Mouse (Mus musculus) intestine, embryonic 15.5 days (tissue): ENCODE data around the gene Ntrk1. TPM values are rescaled to one million over a fixed set of nuclear protein-coding genes. Genes with fewer than 3 reads are reported as not detected.
"Not testable (repeated sequence)": the region's sequence is repeated elsewhere in the genome, so short reads cannot be mapped to it uniquely, and the experiment has no call there.

ENCODE experiments used
- ATAC-seq: fragments of 200-750 bp; cut with Nextera tagmentation; 2 replicates; pipeline ENCODE4 v1.8.0; 2017; ENCODE audit warnings: moderate TSS enrichment, moderate library complexity
- H3K27ac ChIP-seq: fragments of 300-500 bp; sonication (generic); 2 replicates; pipeline ENCODE4 v1.5.1; 2015; ENCODE audit warnings: mild to moderate bottlenecking, inconsistent platforms
- H3K27me3 ChIP-seq: fragments of 300-500 bp; sonication (generic); replicated peaks from 2 replicates; pipeline ENCODE4 v1.6.1; 2015; ENCODE audit warnings: inconsistent platforms
- H3K36me3 ChIP-seq: fragments of 300-500 bp; sonication (generic); 2 replicates; pipeline ENCODE4 v1.6.1; 2015; ENCODE audit warnings: inconsistent platforms
- H3K4me1 ChIP-seq: fragments of 300-500 bp; sonication (generic); replicated peaks from 2 replicates; pipeline ENCODE4 v1.6.1; 2015; ENCODE audit warnings: inconsistent platforms
- H3K4me2 ChIP-seq: fragments of 300-500 bp; sonication (generic); replicated peaks from 2 replicates; pipeline ENCODE4 v1.6.1; 2015; ENCODE audit warnings: mild to moderate bottlenecking, inconsistent platforms
- H3K4me3 ChIP-seq: fragments of 300-500 bp; sonication (generic); replicated peaks from 2 replicates; pipeline ENCODE4 v1.5.1; 2015; ENCODE audit warnings: inconsistent platforms
- H3K9ac ChIP-seq: fragments of 300-500 bp; sonication (generic); 2 replicates; pipeline ENCODE4 v1.6.1; 2015; ENCODE audit warnings: inconsistent platforms
- H3K9me3 ChIP-seq: fragments of 300-500 bp; sonication (generic); 2 replicates; pipeline ENCODE4 v1.6.1; 2016; ENCODE audit warnings: inconsistent platforms
- WGBS: fragments of 180-500 bp; shearing (Covaris S2); methylation state at CpG from one replicate; pipeline ENCODE4 v1.1.7; 2015; 5-methylcytosine and 5-hydroxymethylcytosine counted together
- polyA plus RNA-seq: library from polyadenylated mRNA; unstranded; fragments of >200 nt; fragmentation: Nextera tagmentation; extraction: Ambion mirVana; gene quantifications from 2 replicates; pipeline ENCODE4 v1.2.1, GENCODE M21; 2015

Gene Ntrk1
- polyA plus RNA-seq = 2.5 and 3.2 TPM in 2 replicates

DNA sequence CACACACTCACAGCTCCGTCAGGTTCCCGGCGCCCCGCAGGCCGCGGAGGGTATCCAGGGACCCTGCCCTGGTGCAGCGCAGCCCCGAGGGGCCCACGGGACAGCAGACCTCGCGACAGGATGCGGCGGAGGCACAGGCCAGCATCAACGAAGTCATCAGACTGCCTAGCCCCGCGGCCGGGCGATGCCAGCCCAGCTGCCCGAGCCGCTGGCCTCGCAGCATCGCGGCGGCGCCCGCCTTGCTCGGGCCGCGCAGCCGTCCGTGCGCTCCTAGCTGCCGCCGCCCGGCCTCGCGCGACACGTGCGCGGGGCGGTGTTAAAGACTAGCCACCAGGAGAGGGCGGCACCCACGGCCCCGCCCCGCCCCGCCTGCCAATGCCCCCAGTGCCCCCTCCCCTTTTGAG is at the start of gene Ntrk1:
Gene Ntrk1 (minus strand): TSS at position 241 of the 404 bp plus-strand sequence.
- Histone ChIP-seq H3K9ac (peak within 1 kb of the TSS; percentile 34; the same call in 1 of the 2 replicates), H3K27me3 (peaks cover 93% of the 10 kb centered on the region), H3K4me3 (peak within 1 kb of the TSS; percentile 32), H3K4me2 (peak within 1 kb of the TSS; percentile 58), H3K36me3 (no peaks in the 10 kb centered on the region), H3K4me1 (peaks cover 27% of the 10 kb centered on the region), H3K9me3 (no peaks in the 10 kb centered on the region), H3K27ac (no peak within 1 kb of the TSS)
- ATAC-seq = peak; percentile 69
- WGBS = 1% methylated on average over 35 of the region's 47 CpGs

DNA sequence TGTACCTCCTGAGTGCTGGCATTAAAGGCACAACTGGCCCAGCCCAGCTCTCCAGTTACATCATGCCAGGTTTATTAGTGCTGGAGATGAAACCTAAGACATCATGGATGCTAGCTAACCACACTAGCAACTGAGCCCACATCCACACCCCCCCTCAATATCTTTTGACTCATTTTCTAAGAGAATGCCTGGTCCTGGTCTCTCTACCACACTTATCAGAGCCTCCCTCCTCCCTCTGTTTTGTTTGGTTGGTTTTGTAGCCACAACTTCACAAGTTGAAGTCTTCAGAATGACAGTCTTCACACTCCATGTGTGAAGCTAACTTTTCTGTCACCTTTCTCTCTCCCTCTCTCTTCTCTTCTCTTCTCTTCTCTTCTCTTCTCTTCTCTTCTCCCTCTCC is 45.9 kb upstream of the Ntrk1 start:
- Histone ChIP-seq H3K9me3 (no peaks in the 10 kb centered on the region), H3K4me1 (no peaks in the 10 kb centered on the region), H3K4me3 (no peak overlapping the region), H3K36me3 (no peaks in the 10 kb centered on the region), H3K27me3 (no peaks in the 10 kb centered on the region), H3K9ac (no peak overlapping the region), H3K4me2 (no peak overlapping the region), H3K27ac (no peak overlapping the region)
- ATAC-seq = no peak

DNA sequence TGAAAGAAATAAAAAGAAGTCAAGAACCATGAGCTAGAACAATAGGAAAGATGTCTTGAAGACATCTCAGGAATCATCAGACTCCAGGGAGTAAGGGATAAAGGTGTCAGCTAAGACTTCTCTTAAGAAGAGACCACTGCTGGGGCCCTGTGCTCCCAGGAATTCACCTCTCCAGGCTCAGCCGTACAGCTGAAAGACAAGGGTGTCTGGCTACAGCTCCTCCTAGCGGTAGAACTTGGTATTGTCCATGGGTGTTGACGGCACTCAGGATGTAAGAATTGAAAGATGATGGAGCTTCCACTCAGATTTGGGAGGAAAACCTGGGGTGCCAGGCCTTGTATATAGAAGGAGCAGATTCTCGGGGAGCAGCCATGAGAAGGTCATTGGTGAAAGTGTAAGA is 43.7 kb upstream of the Ntrk1 start:
- Histone ChIP-seq H3K4me1 (no peaks in the 10 kb centered on the region), H3K36me3 (no peaks in the 10 kb centered on the region), H3K27me3 (no peaks in the 10 kb centered on the region), H3K4me3 (no peak overlapping the region), H3K9ac (no peak overlapping the region), H3K27ac (no peak overlapping the region), H3K9me3 (no peaks in the 10 kb centered on the region), H3K4me2 (no peak overlapping the region)
- no peak for ATAC-seq
- WGBS = 1% methylated on average over 4 of the region's 4 CpGs

DNA sequence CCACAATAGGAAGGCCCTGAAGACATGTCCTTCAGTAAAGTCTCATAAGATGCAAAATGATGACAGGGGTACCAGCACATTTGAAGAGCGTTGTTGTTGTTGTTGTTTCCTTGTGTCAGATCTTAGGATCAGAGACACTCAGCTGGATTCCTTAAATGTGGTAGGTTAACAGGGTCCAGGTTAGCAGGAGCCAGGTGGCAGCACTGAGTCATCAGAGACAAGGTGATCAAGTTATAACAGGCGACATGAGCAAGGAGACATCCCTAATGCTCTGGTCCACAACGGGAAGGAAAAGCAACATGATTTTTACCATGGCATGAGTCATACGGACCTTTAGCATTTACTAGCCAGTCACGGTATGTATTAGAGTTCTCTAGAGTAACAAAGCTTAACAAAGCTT is 38.5 kb upstream of the Ntrk1 start:
- no peaks in the 10 kb centered on the region for H3K27me3 ChIP-seq
- H3K4me3 ChIP-seq = no peak overlapping the region
- H3K9ac ChIP-seq = no peak overlapping the region
- ATAC-seq = no peak
- 64% methylated on average over 5 of the region's 5 CpGs for WGBS
- no peaks in the 10 kb centered on the region for H3K4me1 ChIP-seq
- no peak overlapping the region for H3K27ac ChIP-seq
- no peak overlapping the region for H3K4me2 ChIP-seq
- no peaks in the 10 kb centered on the region for H3K9me3 ChIP-seq
- no peaks in the 10 kb centered on the region for H3K36me3 ChIP-seq

DNA sequence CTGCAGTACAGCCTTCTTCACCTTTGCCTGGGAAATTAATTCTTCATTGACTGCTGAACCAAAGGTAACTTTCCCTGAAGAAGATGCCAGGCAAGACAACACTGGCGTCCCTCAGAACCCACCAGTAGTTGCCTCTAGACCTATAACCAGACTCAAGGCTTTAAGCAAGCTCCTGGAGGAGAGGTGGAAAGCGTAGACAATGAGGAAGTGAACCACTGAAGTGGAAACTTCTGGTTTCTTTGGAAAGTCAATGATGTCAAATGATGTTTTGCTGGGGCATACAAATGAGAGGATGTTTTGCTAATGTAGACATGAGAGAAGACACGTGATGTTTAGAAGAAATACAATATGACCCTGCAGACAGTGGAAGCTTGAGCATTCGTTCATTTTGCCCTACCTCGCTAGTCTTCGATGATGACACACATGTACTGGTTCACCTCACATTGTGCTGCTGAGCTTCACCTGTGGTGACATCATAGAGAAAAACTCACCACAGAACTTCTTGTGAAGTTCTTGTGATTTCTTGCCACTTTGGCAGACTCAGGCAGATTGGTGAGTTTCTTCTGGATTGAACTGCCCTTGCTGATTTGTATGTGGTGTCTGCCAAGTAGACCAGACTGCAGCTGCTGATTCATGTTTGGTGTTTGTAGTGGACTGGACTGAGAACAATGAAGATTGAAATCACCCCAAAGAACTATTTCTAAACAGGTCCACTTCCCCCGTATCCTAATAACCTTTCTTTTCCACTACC is 37.3 kb upstream of the Ntrk1 start:
- Histone ChIP-seq H3K4me3 (no peak overlapping the region), H3K36me3 (no peaks in the 10 kb centered on the region), H3K27ac (no peak overlapping the region), H3K9ac (no peak overlapping the region), H3K4me1 (no peaks in the 10 kb centered on the region), H3K27me3 (no peaks in the 10 kb centered on the region), H3K4me2 (no peak overlapping the region), H3K9me3 (no peaks in the 10 kb centered on the region)
- 85% methylated on average over 7 of the region's 7 CpGs for WGBS
- no peak for ATAC-seq

DNA sequence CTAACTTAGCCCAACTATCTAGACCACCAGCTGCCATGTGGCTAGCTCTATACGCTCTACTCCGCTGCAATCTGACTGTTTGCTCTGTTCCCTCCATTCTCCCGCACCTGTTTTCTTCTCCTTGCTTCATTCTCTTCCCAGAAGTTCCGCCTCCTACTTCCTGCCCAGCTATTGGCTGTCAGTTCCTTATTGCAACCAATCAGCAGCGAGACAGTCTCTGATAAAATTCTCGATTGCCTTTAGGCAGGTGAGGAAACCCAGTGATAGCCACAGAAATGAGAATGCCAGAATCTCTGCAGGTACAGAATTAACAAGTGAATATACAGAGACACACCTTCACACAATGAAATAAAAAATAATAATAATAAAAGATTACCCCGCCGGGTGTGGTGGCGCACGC is 34.1 kb upstream of the Ntrk1 start:
- no peak overlapping the region for H3K4me3 ChIP-seq
- 54% methylated on average over 10 of the region's 10 CpGs for WGBS
- H3K4me1 ChIP-seq = no peaks in the 10 kb centered on the region
- no peak overlapping the region for H3K27ac ChIP-seq
- no peak overlapping the region for H3K4me2 ChIP-seq
- no peaks in the 10 kb centered on the region for H3K27me3 ChIP-seq
- ATAC-seq = no peak
- no peak overlapping the region for H3K9ac ChIP-seq
- no peaks in the 10 kb centered on the region for H3K9me3 ChIP-seq
- no peaks in the 10 kb centered on the region for H3K36me3 ChIP-seq

DNA sequence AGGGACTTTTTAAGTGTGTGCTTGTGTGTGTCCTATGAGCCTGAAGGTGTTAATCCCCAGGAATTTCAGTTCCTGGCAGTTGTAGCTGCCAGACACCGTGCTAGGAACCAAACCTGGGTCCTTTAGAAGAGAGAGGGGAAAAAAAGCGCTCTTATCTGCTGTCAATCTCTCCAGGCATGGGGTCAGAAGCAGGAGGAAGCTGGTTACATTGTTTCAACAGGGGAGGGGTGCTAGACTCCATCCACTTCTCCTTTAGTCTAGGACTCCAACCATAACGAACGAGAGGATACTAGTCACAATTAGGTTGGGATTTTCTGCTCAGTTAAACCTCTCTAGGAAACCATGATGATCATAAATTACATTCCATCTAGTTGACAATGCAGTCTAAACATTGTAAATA is 33.5 kb upstream of the Ntrk1 start:
- Histone ChIP-seq H3K27ac (no peak overlapping the region), H3K9ac (no peak overlapping the region), H3K36me3 (no peaks in the 10 kb centered on the region), H3K4me3 (no peak overlapping the region), H3K4me2 (no peak overlapping the region), H3K9me3 (no peaks in the 10 kb centered on the region), H3K4me1 (no peaks in the 10 kb centered on the region), H3K27me3 (no peaks in the 10 kb centered on the region)
- 44% methylated on average over 4 of the region's 4 CpGs for WGBS
- no peak for ATAC-seq

DNA sequence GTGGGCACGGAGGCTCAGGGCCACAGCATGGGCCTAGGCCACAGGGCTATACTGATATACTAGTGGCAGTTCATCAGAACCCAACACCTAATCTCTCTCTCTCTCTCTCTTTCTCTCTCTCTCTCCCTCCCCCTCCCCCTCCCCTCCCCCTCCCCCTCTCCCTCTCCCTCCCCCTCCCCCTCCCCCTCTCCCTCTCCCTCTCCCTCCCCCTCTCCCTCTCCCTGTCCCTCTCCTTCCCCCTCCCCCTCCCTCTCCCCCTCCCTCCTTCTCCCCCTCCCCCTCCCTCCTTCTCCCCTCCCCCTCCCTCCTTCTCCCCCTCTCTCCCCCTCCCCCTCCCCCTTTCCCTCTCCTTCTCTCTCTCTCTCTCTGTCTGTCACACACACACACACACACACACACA is 29.2 kb upstream of the Ntrk1 start, which contains the start of gene Pear1:
Gene Pear1 (minus strand): TSS at position 101 of the 400 bp plus-strand sequence.
- not testable (repeated sequence) for H3K9ac ChIP-seq, H3K27me3 ChIP-seq, H3K9me3 ChIP-seq, H3K4me1 ChIP-seq, H3K4me2 ChIP-seq, H3K36me3 ChIP-seq, H3K4me3 ChIP-seq, ATAC-seq, H3K27ac ChIP-seq
- 100% methylated on average over 1 of the region's 1 CpGs for WGBS

DNA sequence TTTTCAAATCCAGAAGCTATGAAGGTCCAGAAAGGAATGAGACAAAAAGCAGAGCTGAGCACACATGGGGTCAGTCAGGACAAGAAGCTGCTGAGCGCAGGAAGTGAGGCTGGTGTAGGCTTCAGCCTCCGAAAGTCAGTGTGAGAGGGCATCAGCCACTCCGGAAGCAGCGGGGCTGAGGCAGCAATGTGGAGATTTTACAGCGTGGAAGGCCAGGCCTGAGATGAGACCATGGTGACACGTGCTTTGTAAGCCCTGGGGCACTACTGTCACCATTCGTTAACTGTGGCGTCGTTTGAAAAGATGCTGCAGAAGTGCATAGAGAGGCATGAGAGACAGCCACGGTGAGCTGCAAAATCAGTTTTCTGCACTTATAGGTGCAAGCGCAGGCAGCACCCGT is 23.3 kb upstream of the Ntrk1 start:
- H3K27ac ChIP-seq = no peak overlapping the region
- H3K36me3 ChIP-seq = no peaks in the 10 kb centered on the region
- no peak overlapping the region for H3K4me3 ChIP-seq
- no peak for ATAC-seq
- 68% methylated on average over 12 of the region's 12 CpGs for WGBS
- no peak overlapping the region for H3K4me2 ChIP-seq
- peaks cover 11% of the 10 kb centered on the region for H3K27me3 ChIP-seq
- no peaks in the 10 kb centered on the region for H3K9me3 ChIP-seq
- 0 out of 2 replicates have a peak, but pooled peaks cover 5% of the 10 kb centered on the region for H3K4me1 ChIP-seq
- no peak overlapping the region for H3K9ac ChIP-seq

DNA sequence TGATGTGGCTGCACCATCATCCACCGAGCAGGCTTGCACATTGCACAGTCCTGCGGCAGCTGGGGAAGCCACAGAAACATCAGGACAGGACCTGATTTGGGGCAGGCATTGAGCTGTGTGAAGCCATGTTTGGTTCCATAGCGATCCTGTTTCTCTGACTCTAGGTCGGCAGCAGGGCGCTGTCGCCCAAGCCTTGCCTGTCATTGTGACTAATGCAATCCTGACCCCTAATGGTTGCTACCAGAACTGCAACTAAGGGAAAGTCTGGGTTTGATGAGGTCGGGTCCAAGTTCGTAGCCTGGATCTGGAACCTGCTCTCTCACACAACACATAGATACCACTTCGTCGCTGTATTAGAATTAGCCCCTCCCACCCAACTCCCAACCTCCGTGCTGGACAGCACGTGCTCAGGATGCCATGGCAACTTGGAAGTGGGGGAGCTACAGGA is 21.7 kb upstream of the Ntrk1 start:
- Histone ChIP-seq H3K36me3 (no peaks in the 10 kb centered on the region), H3K4me1 (0 out of 2 replicates have a peak, but pooled peaks cover 5% of the 10 kb centered on the region), H3K27ac (no peak overlapping the region), H3K9ac (no peak overlapping the region), H3K27me3 (peaks cover 13% of the 10 kb centered on the region), H3K4me3 (no peak overlapping the region), H3K4me2 (no peak overlapping the region; the same call in 1 of the 2 replicates), H3K9me3 (no peaks in the 10 kb centered on the region)
- WGBS = 5% methylated on average over 12 of the region's 12 CpGs
- peak; percentile 75 for ATAC-seq

DNA sequence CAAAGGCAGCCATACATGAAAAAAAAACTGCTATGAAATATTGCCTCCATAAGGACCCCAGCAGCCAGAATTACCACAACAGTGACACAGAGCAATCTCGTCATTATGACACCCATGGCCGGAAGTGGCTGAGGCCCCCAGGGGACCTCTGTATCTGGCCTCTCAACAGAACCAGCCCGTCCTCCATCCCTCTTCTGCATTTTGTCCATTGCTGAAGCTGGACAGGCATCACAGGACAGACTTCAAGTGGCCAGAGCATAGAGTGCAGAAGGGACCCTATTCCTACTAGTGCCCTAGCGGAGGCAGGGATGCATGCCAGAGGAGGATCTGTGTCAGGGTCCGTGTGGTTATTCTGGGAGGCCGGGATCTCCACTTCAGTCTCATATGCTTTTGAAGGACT is 21.2 kb upstream of the Ntrk1 start:
- 58% methylated on average over 6 of the region's 6 CpGs for WGBS
- peaks cover 18% of the 10 kb centered on the region for H3K27me3 ChIP-seq
- H3K27ac ChIP-seq = no peak overlapping the region
- H3K9me3 ChIP-seq = no peaks in the 10 kb centered on the region
- peak; percentile 5; the same call in 1 of the 2 replicates for ATAC-seq
- no peaks in the 10 kb centered on the region for H3K36me3 ChIP-seq
- no peak overlapping the region for H3K9ac ChIP-seq
- H3K4me3 ChIP-seq = no peak overlapping the region
- H3K4me2 ChIP-seq = no peak overlapping the region; the same call in 1 of the 2 replicates
- H3K4me1 ChIP-seq = 0 out of 2 replicates have a peak, but pooled peaks cover 5% of the 10 kb centered on the region

DNA sequence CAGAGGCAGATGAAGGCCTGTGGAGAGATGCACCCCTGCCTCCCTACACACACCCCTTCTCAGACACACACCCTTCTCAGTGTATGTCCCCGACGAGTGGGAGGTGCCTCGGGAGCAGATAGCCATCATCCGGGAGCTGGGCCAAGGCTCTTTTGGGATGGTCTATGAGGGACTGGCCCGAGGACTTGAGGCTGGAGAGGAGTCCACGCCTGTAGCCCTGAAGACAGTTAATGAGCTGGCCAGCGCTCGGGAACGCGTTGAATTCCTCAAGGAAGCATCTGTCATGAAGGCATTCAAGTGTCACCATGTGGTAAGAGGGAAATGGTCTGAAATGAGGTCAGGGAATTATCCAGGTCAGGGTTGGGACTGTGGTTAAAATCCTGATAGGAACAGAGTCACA is 17.9 kb upstream of the Ntrk1 start:
- peaks cover 14% of the 10 kb centered on the region; the same call in 1 of the 2 replicates for H3K4me1 ChIP-seq
- H3K9ac ChIP-seq = no peak overlapping the region; the same call in 1 of the 2 replicates
- no peak overlapping the region for H3K4me3 ChIP-seq
- WGBS = 54% methylated on average over 10 of the region's 10 CpGs
- no peaks in the 10 kb centered on the region for H3K9me3 ChIP-seq
- no peaks in the 10 kb centered on the region for H3K36me3 ChIP-seq
- no peak overlapping the region for H3K27ac ChIP-seq
- H3K27me3 ChIP-seq = peaks cover 47% of the 10 kb centered on the region
- no peak for ATAC-seq
- no peak overlapping the region for H3K4me2 ChIP-seq

DNA sequence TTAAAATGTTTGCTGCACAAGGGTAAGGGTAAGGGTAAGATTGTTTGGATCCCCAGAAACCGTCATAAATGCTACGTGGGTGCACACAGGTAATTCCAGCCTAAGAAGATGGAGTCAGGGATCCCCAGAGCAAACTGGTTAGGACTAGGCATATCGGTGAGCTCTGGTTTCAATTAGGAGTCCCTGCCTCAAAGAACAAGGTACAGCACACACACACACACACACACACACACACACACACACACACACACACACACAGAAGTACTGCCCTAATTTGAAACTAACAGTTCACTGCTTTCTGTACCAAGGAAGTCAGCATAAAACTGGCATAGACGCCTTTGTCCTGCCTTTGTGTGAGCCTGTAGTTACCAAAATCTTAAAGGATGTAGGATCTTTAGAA is 17.5 kb upstream of the Ntrk1 start:
- peaks cover 43% of the 10 kb centered on the region for H3K27me3 ChIP-seq
- no peak overlapping the region for H3K9ac ChIP-seq
- WGBS = 80% methylated on average over 4 of the region's 4 CpGs
- ATAC-seq = no peak
- H3K27ac ChIP-seq = no peak overlapping the region
- H3K4me3 ChIP-seq = no peak overlapping the region
- no peaks in the 10 kb centered on the region for H3K36me3 ChIP-seq
- no peaks in the 10 kb centered on the region for H3K9me3 ChIP-seq
- peaks cover 14% of the 10 kb centered on the region; the same call in 1 of the 2 replicates for H3K4me1 ChIP-seq
- H3K4me2 ChIP-seq = no peak overlapping the region
